Mouse (Mus musculus): ENCODE measurements at regions not wholly inside any gene's neighbourhood (a gene's known extent, or its start where the extent isn't known, plus 50 kb on each side); places are given as distances from the start of the nearest gene placed in this dataset.

DNA sequence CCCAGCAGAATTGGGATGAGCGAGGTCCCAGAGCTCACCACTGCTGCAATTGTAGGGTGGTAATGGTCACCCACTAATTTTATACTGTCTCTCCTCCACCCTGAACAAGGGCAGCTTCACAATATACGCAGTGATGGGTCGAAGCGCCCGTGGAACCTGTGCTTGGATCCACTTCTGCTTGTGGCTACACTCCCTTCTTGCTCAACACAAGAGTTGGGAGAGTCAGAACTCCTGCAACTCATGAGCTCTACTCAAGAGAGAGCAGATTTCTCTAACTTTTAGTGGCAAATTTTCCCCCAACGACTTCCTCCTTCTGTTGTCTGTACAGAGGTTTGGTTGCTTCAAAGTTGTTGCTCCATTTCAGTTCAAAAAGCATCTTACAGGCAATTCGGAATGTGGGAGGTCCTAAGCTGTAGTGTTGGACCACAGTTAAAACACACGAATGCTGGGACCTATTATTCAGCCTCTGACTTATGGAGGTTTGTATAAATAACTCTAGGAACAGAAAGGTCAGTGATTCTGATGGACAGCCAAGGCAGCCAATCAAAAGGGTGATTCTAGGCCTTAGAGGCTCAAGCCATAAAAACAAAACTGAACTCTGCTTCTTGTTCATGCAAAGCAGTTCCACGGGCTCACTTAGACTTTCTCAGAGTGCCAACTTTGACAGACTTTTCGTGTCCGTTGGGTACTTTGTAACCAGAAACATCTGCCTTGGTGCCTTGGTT lies 227.8 kb upstream of the Meis1 start:
- no peak for DNase-seq (ENCODE audit: low spot score)

GRCm38 (mm10) chr11:19253605-19254004 lies 234.8 kb upstream of the Meis1 start:
- no peak for DNase-seq (ENCODE audit: low spot score)

DNA sequence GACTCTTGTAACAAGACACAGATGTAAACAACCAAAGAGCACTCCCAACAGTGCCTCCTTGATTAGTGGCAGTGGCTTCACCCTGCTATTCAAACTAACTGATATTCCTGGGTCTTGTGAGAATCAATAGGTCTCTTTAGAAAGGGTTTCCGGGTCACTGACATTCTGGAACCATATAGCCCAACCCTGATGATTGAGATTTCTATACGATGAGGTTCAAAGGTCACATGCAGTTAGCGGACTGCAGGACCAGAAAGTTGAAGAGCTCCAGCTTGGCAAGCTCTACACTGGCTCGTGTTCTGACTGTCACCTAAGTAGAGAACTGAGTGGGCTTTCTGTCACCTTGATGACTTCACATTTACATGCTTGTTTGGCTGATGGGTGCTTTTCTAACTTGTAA lies 235.4 kb upstream of the Meis1 start:
- no peak for DNase-seq (ENCODE audit: low spot score)

DNA sequence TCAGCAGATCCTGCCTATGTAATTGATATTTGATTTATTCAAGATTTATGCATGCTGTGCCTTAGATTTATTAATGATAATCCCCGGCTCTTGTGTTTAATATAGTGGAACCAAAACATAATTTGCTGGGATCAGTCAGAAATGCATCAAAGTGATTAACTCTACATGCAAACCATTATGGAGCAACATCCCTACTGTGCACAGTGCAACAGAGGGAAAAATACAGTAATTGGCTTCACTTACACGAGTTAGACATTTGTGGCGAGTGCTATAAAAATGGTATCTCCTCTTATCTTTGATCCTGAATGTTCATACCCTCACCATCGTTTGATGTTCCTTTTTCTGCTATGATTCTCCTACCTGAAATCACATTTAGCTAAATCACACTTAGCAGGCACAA lies 238.8 kb upstream of the Meis1 start:
- DNase-seq (ENCODE audit: low spot score): no peak

- no peak for DNase-seq (ENCODE audit: low spot score)
These were observed 244.0 kb upstream of the Meis1 start for GRCm38 (mm10) chr11:19262832-19263231.

DNA sequence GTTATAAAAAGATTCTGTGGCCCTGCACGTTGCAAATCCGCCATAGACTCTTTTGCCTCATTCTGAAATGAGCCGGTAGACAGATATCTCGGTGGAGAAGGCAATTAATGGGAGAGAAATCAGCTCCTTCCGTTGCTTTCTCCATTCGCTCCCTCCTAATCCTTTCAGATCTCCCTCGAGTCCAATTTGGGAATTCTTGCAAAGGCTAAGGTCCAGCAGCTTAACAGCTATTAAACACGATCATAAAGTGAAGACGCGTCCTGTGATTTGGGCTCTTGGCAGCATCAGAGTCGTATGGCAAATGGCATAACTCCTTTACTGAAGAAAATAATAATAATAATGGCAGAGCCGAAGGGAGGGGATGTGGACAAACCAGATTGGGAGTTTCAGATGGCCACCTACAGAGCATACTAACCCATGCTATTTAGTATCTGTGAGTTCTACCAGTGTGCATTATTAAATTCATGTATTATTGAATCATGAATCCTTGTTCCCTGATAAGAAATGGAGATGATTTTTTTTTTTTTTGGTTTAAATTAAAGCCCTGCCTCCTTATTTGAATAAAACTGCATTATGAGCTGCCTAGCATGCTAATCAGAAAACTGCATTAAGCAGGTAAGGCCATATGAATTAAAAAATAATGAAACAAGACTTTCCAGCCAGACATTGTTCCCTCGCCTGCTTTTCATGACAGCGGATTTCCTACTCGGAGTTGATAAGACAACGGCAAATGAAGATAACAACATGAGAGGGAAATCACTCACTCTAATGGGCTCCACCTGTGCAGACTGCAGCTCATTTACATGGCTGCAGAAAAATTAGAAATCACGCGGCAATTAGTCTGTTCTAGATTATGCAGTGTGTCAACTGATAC lies 246.2 kb upstream of the Meis1 start:
- DNase-seq (ENCODE audit: low spot score): no peak

DNA sequence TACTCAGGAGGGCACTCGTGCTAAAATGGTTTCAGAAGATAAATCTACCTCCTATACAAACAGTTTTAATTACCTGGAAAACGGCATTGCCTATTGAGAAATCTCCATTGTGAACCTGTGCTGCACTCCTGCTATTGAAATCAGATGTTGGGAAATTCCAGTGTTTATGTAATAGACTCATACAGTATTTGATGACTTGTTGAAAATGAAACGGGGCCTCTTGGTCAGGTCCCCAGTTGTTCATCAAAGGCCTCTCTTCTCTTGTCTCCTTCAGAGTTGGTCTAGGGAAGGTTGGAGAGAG lies 246.8 kb upstream of the Meis1 start:
- DNase-seq (ENCODE audit: low spot score): no peak

DNA sequence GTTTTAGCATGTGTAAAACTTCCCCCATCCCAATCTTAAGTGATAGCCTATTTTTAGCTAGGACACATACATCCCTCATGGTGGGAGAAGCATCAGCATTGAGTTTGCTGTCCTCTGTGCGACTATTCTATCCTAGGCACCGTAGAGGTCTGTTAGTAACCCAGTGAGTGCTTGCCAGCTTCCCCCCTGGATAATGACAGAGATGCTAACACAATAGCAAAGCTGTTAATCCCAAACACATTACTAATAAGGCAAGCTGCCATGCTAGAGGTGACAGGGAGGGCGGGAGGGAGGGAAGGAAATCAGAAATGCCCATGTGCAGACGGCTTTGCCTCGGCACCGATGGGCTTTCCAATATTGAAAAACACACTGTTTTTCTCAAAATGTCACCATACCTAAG lies 272.2 kb upstream of the Meis1 start:
- DNase-seq (ENCODE audit: low spot score): no peak

GRCm38 (mm10) chr11:19299411-19299810 lies 280.6 kb upstream of the Meis1 start:
- DNase-seq (ENCODE audit: low spot score): no peak

DNA sequence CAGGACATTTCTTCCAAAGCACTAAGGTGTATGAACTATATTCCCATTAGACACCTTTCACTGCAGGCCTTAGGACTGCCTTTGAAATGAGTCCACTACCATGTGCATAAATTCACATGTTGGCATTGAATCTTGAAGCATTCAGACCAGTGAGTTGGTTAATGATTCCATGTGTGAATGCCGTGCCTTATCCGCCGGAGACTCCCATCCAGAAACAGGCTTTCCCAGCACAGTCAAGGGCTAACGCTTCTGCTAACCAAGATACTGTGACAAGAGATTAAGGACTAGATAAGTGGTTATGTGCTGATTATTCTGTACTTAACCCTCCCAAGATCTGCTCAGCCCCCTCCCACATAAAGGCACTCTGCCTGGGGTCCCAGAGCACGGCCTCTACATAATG lies 287.9 kb upstream of the Meis1 start:
- no peak for DNase-seq (ENCODE audit: low spot score)

GRCm38 (mm10) chr11:19330685-19331239 lies 312.0 kb upstream of the Meis1 start:
- DNase-seq (ENCODE audit: low spot score): no peak

DNA sequence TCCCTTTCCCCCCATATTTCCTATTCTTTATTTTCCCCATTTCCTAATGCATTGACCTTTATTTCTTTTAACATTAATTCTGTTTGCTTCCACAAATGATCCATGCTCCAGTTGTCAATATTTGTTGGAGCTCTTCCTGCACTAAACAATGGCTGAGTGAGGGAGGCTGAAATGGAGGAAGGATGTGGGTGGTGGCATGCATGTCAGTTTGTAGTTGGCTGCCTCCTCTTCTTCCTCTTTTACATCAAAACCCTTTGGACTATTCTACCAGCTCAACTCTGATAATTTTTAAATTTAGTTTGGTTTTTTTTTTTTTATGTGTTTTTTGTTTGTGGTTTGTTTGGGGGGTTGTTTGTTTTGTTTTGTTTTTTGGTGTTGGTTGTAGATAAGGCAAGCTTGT lies 313.5 kb upstream of the Meis1 start:
- no peak for DNase-seq (ENCODE audit: low spot score)

DNA sequence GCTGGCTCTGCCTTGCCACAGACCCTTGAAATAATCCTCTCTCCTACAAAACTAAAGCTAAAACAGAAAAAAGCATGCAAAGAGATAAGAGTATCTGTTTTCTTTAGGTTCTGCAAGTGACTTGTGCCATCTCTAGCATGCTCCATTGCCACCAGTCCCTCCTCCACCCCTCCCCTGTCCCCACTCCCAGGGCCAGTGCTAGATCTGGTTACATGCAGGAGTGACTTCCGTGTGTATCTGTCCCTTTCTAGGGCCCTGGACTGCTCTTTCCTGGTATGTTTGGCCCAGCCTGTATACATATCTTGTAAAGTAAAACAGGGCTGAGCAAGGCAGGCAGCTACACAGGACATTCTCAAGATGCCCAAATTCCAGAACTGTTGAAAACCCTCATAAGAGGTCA lies 313.9 kb upstream of the Meis1 start:
- DNase-seq (ENCODE audit: low spot score): no peak

DNA sequence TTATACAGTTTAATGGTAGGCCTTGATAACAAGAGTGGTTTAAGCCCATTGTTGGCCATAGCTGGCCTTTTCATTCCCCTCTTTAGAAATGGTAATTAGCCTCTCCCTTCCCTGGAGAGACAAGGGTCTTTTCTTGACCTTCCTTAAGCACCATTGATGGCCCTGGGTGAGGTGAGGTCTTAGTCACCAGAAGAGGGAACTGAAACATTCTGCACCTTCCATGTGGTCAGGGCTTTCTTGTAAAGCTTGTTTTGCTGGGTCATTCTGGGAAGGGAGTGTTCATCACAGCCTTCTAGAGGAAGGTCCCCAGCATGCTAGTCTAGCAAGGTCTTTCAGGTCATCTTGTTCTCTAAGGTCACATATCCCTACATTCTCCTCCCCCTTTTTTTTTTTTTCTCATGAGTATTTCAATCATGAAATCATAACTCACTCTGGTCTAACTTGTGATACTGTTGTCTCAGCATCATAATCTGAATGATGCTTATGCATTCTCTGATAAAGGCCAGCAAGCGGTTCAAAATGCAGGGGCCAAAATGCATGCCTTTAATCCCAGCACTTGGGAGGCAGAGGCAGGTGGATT lies 315.2 kb upstream of the Meis1 start:
- DNase-seq (ENCODE audit: low spot score): no peak

- no peak for DNase-seq (ENCODE audit: low spot score)
These were observed 316.6 kb upstream of the Meis1 start for GRCm38 (mm10) chr11:19335384-19335783.

- no peak for DNase-seq (ENCODE audit: low spot score)
These were observed 321.0 kb upstream of the Meis1 start for GRCm38 (mm10) chr11:19339721-19340317.

- DNase-seq (ENCODE audit: low spot score): no peak
These were observed 322.1 kb upstream of the Meis1 start for GRCm38 (mm10) chr11:19340889-19341288.

- DNase-seq (ENCODE audit: low spot score): no peak
These were observed 322.6 kb upstream of the Meis1 start for GRCm38 (mm10) chr11:19341379-19341778.

DNA sequence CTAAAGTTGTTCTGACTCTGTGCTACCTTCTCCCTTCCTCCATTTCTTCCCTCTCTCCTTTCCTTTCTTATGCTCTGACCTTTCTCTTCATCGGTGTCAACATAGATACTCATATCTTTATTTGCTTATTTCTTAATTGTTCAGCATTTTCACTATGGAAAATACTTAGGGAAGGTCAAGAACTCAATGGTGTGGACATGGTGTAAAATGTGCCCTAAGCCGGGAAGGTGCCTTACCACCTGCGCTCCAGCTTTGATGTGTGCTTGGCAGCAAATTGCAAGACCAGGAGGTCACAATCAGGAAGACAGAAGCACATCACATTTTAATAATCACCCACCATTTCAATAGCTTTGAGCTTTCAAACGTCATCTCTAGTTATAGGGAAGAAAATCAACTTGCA lies 324.0 kb upstream of the Meis1 start:
- no peak for DNase-seq (ENCODE audit: low spot score)

GRCm38 (mm10) chr11:19346276-19346826 lies 327.6 kb upstream of the Meis1 start:
- DNase-seq (ENCODE audit: low spot score): no peak

DNA sequence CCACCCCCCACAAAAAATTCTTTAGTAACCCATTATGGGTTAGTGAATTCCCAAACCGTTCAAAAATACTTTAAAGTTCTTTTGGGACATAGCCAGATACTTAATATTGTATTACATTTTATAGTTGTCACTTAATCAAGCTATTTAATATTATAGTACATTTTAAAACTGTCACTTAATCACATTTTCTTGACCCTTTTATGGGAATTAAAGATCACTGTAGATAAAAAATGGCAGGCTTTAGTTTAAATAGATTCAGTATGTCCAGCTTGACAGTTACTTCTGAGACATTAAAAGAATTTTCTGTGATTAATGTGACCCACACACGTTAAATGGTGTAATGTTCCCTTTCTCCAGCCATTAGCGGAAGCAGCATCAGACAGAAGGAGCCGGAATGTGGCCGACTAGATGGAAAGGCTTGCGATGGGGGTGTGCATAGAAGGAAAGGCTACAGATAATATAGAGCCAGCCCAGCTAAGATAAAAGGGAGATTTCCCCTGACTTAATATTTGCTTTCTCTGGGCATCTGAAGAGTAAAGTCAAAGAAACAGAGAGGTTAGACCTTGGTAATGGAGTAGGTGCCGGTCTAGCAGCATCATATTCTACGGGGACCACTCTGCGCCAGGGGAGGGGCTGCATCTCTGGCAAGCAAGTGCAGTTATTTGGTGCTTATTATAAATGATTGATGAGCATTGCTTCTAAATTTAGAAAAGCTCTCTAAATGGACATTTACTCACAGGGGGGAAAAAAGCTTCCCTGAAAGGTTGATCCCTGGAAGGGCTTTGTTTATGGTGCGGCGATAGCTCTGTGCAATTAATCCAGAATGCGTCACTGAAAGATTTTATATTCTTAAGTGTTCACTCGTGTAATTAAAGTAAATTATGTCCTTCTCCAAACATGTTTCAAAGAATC lies 331.8 kb upstream of the Meis1 start:
- no peak for DNase-seq (ENCODE audit: low spot score)
